Mouse (Mus musculus): Measurements from ENCODE around the gene Flrt1. TPM values are rescaled to one million over a fixed set of nuclear protein-coding genes. Genes with fewer than 3 reads are reported as not detected.
"Not testable (repeated sequence)": the region's sequence is repeated elsewhere in the genome, so short reads cannot be mapped to it uniquely, and the experiment has no call there.

The Flrt1 gene
- total RNA-seq, 2 experiments from 2014 or later, result 22.4 to 23.5 TPM

DNA sequence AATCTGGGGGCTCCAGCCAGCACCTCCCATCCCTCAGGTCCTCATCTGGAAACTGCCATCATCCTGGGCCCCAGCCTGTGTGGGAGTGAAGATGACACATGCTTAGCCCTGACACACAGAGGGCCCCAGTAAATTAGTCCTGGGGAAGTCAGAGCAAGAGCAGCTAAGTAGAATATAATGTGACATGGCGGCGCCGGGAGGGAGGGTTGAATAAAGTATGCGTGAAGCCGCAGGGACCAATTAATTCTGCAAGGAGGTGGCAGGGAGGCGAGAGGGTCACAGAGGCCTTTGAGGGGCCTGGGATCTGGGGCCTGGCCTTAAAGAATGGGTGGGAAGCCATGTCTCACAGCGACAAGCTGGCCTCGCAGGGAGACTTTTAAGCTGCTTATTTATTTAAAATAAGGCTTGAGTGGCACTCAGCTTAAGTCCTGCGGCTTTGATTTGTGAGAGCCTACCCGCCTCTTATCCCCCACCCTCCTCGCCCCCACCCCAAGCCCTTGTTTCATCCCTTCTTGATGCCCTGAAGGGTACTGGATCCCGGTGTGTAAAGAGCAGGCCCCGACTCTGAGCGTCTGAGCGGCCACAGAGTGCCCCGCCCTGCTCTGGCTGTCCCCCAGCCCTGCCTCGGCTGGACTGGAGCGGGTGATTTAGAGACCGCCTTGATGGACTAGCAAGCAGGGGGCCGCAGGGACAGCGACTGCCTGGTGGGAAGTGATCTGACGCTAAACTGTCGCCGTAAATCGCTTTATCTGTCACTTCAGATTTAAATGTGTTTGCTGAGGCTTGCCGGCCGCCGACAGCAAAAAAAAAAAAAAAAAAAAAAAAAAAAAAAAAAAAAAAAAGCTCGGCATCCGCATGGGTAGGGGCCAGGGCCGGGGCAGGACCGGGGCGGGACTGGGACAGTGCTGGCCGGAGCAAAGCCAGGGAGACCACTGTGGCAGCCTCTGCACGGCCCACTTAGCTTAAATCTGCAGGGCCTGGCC, 35.5 kb downstream of the Flrt1 start:
- no peak for DNase-seq
- intact Hi-C loops (cut with DNase I), result loop anchor here (5.0 to 10.0 kb wide), 3 partner anchors 92 to 275 kb away; partner anchors contain the start of gene Mark2

DNA sequence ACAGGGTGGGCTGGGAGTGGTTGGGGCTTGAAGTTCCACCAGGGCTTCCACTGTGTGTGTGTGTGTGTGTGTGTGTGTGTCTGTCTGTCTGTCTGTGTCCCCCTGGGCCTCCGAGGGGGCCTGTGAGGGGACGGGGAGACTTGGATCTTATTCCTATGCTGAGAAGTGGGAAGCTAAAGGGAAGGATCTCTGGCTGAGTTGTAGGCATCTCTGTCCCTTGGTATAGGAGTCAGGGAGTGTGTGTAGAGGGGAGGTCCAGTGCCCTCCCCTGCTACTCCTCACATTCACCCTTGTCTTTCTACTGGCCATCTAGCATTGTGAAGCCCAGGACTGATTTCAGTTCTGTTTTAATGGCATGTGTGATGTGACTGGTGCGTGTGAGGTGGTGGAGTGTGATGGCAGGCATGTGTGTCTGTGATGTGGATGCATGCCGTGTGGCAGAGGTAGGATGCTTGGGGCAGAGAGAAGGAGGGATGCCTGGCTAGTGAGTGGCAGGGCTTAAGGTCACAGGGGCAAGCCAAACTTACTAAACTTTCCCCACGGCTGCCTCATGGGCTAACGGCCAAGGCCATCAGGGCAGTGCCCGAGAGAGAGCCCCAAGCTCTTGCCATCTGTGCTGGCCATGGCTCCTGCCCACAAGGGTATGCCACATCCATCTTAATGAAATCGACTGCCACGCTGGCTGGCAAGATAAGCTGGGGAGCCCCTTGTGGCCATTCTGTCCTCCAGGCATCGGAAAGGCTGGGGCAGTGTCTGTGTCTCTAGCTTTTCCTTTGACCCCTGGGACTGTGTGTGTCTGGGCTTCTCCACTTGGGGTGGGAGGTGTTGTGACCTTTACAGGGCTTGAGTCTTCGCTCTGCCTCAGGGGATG, 36.6 kb downstream of the Flrt1 start:
- intact Hi-C loops (cut with DNase I), result loop anchor here (5.0 to 10.0 kb wide), 3 partner anchors 93 to 276 kb away; partner anchors contain the start of gene Mark2
- peak; percentile 64 for DNase-seq

DNA sequence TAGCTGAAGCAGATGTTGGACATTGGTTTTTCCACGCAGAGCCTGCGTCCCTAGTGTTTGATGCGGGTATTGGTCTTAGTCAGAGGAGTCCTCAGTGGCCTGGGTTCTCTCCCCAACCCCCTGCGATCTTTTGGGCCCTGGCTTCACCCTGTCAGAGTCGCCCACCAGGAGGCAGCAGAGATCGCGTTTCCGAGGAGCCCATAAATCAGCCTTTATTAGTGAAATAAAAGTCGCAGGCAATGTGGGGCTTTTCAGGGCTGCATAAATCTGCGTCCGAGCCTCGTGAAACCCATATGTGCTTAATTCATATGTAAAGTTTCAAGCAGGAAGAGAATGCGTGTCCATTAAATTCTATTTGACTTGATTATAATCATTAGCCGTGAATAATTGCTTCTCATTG, 37.4 kb downstream of the Flrt1 start:
- DNase-seq, result peak; percentile 86
- intact Hi-C loops (cut with DNase I), result loop anchor here (5.0 to 10.0 kb wide), 3 partner anchors 94 to 277 kb away; partner anchors contain the start of gene Mark2

DNA sequence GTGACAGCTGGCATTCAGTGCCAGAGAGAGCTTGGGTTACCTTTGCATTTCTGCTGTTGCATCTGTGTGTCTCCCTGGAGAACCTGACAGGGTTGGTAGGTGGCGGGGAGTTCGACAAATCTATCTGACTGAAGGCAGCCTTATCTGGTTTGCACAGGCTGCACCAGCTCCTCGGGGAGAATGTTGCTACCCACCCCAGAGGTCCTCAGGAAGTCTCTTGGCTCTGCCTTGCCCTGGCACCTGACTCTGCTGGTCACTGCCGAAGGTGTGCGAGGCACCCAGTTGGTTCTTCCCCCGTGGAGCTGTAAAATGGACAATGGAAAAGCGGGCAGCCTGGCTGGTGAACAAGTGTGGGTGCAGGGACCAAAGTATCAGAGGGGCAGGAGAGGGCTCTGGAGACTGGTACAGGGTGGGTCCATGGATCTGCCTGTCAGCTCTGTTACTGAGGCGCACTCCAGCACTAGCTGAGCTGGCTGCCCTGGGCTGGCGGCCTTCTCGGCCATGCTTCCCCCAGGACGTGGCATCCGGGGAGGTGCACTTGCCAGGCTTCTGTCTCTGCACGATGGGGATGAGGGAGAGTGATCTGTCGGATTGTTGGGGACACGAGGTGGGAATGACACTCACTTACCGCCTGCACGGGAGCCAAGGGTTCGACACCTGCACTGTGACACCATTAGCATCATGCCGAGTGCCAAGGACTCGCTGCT, 38.0 kb downstream of the Flrt1 start:
- DNase-seq, result no peak
- intact Hi-C loops (cut with DNase I), result loop anchor here (5.0 to 10.0 kb wide), 3 partner anchors 95 to 277 kb away; partner anchors contain the start of gene Mark2

DNA sequence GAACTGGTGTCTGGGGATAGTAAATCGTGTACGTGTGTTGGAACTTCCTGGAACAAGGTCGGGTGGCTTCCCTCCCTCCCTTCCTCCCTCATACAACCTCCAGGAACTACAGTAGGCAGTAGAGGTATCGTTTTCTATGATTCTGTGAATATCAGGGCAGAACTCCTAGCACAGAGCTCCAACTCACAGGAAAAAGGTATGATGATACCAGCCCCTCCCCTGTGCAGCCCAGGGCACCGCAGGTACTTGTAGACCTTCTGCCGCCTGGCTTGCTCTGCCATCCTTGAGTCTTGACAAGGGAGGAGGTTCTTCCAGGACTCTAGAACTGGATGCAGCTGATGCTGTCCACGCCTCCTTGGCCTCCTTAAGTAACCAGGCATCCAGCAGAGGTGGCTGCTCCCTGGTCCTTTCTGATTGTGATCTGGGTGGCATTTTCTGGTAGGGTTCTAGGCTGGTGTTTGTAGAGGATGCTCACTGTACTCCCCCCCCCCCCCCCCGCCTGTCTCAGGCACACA, 38.6 kb downstream of the Flrt1 start:
- intact Hi-C loops (cut with DNase I), result loop anchor here (5.0 to 10.0 kb wide), 3 partner anchors 95 to 278 kb away; partner anchors contain the start of gene Mark2
- DNase-seq, result no peak

DNA sequence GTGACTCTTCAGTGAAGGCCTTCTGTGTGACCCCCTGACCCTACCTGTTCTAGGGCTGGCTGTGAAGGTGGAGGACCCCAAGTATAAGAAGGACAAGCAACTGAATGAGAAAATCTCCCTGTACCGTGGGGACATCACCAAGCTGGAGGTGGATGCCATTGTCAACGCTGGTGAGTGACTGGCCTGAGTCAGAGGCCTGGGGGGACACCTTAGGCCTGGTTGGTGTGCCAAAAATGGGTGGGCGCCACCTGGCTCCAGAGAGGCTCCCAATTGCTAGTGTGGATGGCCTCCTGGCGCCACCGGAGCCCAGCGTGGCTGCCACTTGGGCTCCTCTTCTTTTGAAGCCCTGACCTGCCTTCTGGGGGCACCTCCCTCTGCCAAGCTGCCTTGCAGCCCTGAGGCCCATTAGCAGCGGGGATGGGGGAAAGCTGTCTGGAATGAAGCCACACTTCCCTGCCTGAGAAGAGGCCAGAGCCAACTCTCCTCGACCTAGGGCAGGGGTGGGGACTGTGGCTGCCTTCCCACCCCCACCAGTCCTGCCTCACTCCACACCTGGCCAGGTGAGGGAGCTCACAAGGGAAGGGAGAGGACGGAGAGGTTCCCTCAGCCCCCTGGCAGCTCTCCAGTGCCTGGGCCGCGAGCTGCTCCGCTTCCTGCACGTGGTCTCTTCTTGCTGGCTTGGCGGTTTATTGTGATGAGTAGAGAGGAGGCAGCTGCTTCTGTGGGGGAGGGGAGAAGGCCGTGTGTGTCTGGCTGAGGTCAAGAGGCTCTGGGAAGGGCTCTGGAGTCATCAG, 39.3 kb downstream of the Flrt1 start:
- peak; percentile 79 for DNase-seq
- intact Hi-C loops (cut with DNase I), result loop anchor here (5.0 to 10.0 kb wide), 3 partner anchors 96 to 279 kb away; partner anchors contain the start of gene Mark2

DNA sequence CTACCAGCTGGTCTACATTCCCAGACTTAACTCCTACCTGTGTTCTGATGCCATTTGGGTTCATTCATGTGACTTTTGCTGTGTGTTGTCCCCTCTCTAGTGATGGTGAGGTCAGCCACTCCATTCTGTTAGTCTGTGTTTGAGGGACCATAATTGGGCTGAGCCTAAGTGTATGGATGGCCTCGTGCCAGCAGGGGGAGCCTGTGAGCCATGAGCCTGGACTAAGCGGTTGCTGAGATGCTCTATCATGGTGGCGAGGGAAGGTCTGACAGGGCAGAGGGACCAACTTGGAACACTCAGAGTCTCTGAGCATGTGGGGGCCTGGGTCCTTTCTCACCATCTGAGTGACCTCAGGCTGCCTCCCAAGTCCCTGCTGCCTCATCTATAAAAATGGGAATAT, 41.0 kb downstream of the Flrt1 start:
- intact Hi-C loops (cut with DNase I), result loop anchor here (10.0 kb wide), 1 partner anchor 280 kb away; the partner anchor contains the start of gene Mark2

DNA sequence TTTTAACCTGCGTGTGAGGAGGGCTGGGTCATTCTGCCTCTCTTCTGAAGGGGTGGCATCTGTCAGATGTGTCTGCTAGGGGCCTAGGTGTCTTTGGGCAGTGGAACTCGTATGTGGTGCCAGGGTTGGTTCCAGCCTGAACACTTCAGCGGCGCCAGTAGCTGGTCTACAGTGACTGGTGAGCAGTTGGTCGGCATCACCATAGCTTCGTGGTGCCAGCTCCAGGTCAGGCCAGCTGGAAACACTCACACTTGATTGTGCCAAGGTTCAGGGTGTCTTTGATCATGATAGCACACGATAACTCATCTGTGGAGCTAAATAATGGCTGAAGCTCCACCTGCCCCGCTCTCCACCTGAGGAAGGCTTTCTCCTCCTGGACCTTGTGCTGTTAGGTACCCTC, 42.6 kb downstream of the Flrt1 start:
- no peak for DNase-seq
- intact Hi-C loops (cut with DNase I), result loop anchor here (10.0 kb wide), 1 partner anchor 282 kb away; the partner anchor contains the start of gene Mark2

More for the DNA sequence above, 41.0 kb downstream of the Flrt1 start:
- peak; percentile 89 for DNase-seq

DNA sequence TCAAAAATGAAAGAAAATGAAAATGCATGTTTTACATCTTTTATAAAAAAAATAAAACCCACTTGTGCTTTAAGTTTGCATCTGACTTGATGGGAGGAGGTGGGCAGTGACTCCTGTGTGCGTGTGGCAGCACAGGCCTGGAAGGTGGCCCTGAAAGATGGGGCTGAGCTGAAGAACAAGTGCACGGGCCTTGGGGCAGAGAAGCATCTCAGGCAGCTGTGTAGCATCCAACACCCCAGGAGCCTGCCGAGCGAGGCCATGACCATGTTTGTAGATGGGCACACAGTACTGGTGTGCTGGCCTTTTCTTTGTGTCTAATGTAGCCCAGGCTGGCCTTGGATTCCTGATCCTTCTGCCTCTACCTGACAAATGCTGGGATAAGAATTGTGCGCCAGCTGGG, 43.4 kb downstream of the Flrt1 start:
- no peak for DNase-seq
- intact Hi-C loops (cut with DNase I), result loop anchor here (10.0 kb wide), 1 partner anchor 283 kb away; the partner anchor contains the start of gene Mark2

DNA sequence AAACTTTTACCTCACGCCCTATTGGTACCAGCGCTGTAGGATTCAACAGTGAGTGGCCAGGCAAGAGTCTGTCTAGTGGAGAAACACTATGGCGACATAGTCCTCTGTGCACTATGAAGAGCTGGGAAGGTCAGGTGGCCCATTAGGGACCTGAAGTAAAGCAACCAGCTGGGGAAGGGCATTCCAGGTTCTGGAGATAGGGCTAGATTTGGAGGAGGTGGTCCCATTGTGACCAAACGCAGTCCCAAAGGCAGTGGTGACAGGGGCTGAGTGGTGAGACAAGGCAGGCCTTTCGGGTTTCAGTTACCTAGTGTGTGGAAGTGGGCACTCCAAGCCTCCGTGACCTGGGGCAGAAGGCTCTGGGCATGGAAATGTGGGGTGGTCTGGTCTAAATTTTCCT, 47.0 kb downstream of the Flrt1 start:
- no peak for DNase-seq
- intact Hi-C loops (cut with DNase I), result no loop called here

DNA sequence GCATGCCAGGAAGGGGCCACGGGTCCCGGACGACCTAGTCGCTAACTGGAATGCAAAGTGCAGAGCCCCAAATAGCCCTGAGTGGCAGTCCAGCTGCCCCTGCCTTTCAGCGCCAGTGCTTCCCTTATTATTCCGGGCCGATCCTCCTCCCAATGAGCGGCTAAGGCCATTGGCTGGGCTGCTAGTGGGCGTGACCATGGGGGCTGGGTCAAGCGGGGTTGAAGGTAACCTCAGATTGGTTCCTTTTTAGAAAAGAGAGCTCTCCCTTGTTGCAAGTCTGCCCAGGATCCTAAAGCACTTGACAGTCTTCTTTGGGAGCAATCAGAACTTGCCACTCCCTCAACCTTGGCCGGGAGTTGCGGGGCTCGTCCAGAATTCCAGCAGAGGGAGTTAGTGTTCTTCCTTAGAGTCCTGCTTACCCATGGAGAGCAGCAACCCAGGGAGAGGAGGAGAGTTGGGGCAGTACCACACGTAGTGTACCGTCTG, 47.8 kb downstream of the Flrt1 start:
- DNase-seq, result peak; percentile 68
- intact Hi-C loops (cut with DNase I), result no loop called here

DNA sequence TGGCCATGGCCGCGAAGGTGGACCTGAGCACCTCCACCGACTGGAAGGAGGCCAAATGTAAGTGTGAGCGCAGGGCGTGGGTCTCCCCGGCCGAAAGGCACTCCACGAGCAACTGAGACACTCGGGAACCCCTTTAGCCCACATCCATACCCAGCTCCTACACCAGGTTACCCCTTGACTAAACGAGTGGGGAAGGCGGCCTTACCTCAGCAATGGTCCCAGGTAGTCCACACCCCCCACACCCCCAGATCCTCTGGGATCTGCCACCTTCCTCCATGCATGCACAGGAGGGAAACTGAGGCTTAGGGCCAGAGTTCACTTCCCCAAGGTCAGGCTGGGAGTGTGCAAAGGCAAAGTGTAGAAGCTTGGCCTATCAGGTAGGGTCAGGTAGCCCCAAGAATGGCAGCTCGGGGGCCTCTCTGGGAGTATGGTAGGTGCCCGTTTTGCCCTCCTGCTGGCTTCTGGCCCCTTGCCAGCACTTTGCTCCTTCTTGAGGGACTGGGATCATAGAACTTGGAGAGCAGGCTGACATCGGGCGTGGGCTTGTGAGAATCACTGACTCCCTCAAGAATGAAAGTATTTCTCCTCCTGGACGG, 48.3 kb downstream of the Flrt1 start:
- intact Hi-C loops (cut with DNase I), result no loop called here
- peak; percentile 57 for DNase-seq

DNA sequence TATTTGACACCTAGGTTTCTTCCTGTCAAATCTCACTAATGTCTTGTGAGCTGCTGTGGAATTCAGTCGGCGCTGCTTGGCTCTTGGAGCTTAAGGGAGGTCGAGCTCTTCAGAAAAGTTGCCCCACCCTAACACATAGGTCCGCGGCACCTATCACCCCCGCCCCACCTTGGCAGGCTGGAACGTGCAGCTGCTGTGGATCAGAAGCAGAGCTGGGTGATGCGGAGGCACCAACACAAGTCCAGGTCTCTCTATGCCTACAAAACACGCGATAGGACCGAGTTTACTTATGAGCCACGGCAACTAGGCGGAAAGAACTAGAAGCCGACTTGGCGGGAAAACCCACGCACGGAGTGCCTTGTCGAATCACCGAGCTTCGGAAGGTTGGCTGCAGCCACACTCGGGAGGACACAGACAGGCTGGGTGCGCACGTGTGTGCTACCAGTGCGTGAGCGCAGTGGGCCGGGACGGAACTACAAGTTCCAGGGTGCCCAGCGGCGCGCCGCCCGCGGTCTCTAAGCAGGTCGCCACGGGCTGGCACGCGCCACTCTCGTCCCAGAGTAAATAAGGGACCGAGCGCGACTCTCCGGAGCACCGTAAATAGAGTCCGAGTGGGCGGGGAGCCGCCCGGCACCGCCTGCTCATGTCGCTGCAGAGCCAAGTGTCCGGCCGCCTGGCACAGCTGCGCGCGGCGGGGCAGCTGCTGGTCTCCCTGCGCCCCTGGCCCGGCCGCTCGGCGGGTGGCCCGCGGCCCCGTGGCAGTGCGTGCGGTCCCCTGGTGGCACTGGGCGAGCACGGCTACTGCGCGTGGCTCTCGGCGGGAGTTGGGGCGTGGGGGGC, 49.1 kb downstream of the Flrt1 start, which contains the start of gene Macrod1:
Gene Macrod1 (plus strand): TSS at position 563 of the 840 bp plus-strand sequence.
- peak; percentile 70 for DNase-seq
- intact Hi-C loops (cut with DNase I), result no loop called here

DNA sequence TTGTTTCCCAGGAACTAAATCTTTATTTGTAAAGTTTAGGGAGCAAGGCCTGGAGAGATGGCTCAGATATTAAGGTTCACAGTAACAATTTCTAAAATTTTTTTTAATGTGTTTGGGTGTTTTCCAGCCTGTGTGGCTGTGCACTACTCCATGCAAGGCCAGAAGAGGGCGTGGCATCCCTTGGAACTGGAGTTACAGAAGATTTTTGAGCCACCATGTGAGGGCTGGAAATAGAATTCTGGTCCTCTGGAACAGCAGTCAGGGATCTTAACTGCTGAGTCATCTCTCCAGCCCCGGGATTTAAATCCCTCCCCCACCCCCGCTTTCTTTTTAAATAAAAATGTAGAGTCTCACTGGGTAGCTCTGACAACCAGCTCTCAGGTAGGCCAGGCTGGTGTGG, 50.4 kb downstream of the Flrt1 start:
- intact Hi-C loops (cut with DNase I), result no loop called here
- no peak for DNase-seq

DNA sequence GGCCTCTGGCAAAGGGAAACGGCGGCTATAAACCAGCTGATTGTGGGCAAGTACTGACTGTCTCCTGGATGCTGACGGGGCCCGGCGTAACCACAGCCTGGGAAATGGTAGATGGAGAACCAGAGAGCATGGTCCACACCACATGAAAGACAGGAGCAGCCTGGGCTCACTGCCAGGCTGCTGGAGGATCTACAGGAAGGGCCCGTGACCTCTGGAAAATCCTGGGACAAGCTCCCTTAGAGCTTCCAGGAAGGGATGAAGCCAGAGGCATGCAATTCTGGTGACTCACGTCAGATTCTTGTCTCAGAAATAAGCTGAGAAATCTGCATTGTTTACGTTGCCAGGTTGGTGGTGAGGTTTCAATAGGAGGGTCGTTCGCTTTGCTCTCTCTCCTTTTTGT, 50.8 kb downstream of the Flrt1 start:
- intact Hi-C loops (cut with DNase I), result no loop called here
- DNase-seq, result no peak

DNA sequence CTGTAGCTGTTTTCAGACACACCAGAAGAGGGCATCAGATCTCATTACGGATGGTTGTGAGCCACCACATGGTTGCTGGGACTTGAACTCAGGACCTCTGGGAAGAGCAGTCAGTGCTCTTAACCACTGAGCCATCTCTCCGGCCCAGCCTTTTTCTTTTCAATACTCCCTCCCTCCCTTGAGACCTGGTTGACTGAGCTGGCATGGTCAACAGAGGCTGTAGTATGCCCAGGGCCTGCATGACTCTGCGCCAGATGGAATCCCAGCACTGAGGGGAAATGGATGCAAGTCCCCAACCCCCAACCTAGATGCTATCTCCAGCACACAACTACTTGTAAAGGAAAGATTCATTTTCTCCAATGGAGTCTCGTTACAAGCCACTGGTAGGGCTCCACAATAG, 52.1 kb downstream of the Flrt1 start:
- DNase-seq; intact Hi-C loops (cut with DNase I): not testable (repeated sequence)

DNA sequence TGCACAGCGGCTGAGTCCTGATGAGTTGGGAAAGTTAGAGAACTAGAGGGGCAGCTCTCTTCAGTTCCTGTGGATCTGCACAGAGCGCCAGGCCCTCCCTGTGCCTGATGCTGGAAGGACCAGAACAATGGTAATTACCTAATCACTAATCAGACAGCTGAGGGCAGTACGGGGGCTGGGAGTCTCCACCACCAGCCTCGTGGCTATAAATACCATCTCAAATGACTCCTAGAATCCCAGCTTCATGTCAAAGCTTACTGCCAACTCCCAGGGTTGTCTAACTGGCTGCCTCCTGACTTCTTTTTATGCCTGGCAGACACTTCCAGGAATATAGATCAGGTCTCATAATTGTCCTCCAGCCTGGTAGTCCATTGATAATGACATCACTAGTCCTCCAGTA, 60.8 kb downstream of the Flrt1 start:
- no peak for DNase-seq
- intact Hi-C loops (cut with DNase I), result no loop called here

All from left cerebral cortex, postnatal 4 days (tissue).